Mouse (Mus musculus) neural tube, embryonic 13.5 days (tissue): ENCODE measurements at regions not wholly inside any gene's neighbourhood (a gene's known extent, or its start where the extent isn't known, plus 50 kb on each side); places are given as distances from the start of the nearest gene placed in this dataset.
"Not testable (repeated sequence)": the region's sequence is repeated elsewhere in the genome, so short reads cannot be mapped to it uniquely, and the experiment has no call there.

Source experiments
- ATAC-seq: fragments of 200-750 bp; cut with Nextera tagmentation; 2 replicates; pipeline ENCODE4 v1.8.0; 2017; ENCODE audit warnings: low read depth, mild to moderate bottlenecking, moderate TSS enrichment, moderate library complexity
- H3K27ac ChIP-seq: fragments of 300-500 bp; sonication (generic); replicated peaks from 2 replicates; pipeline ENCODE4 v1.5.1; 2015; ENCODE audit warnings: moderate library complexity, mild to moderate bottlenecking, inconsistent platforms
- H3K27me3 ChIP-seq: fragments of 300-500 bp; sonication (generic); 2 replicates; pipeline ENCODE4 v1.6.1; 2015; ENCODE audit warnings: mild to moderate bottlenecking, inconsistent platforms
- H3K36me3 ChIP-seq: fragments of 300-500 bp; sonication (generic); 2 replicates; pipeline ENCODE4 v1.6.1; 2015; ENCODE audit warnings: mild to moderate bottlenecking, inconsistent platforms
- H3K4me1 ChIP-seq: fragments of 300-500 bp; sonication (generic); replicated peaks from 2 replicates; pipeline ENCODE4 v1.6.1; 2015; ENCODE audit warnings: inconsistent platforms
- H3K4me2 ChIP-seq: fragments of 300-500 bp; sonication (generic); 2 replicates; pipeline ENCODE4 v1.6.1; 2015; ENCODE audit warnings: inconsistent platforms, mild to moderate bottlenecking, moderate library complexity
- H3K4me3 ChIP-seq: fragments of 300-500 bp; sonication (generic); 2 replicates; pipeline ENCODE4 v1.5.1; 2015; ENCODE audit warnings: mild to moderate bottlenecking, inconsistent platforms
- H3K9ac ChIP-seq: fragments of 300-500 bp; sonication (generic); 2 replicates; pipeline ENCODE4 v1.6.1; 2015; ENCODE audit warnings: moderate library complexity, mild to moderate bottlenecking, inconsistent platforms
- H3K9me3 ChIP-seq: fragments of 300-500 bp; sonication (generic); 2 replicates; pipeline ENCODE4 v1.6.1; 2016; ENCODE audit warnings: inconsistent platforms
- WGBS: fragments of 180-500 bp; shearing (Covaris S2); methylation state at CpG from one replicate; pipeline ENCODE4 v1.1.7; 2015; 5-methylcytosine and 5-hydroxymethylcytosine counted together

DNA sequence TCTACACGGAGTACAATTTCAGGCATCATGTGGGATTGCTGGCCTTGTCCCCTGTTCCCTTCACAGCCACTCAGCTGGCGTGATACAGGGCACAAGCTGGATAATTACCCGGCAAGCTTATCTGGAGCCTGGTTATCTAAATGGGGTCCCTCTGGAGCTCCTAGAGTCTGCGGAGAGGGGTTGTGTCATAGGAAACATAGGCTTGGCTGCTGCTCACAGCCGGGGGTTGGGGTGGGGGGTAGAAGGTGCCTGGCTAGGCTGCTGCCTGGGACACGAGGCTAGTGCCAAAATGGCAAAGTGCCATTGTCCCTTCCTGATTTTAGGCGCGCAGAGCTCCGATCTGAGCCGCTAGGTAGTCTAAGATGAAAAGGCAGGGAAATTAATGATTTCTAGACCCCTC is 88.6 kb downstream of the Phlda1 start:
- no peaks in the 10 kb centered on the region for H3K36me3 ChIP-seq
- H3K9ac ChIP-seq, result no peak overlapping the region
- H3K4me2 ChIP-seq, result no peak overlapping the region
- 67% methylated on average over 10 of the region's 10 CpGs for WGBS
- H3K27ac ChIP-seq, result no peak overlapping the region
- no peaks in the 10 kb centered on the region for H3K9me3 ChIP-seq
- ATAC-seq, result no peak
- peaks cover 13% of the 10 kb centered on the region for H3K4me1 ChIP-seq
- no peaks in the 10 kb centered on the region for H3K27me3 ChIP-seq
- no peak overlapping the region for H3K4me3 ChIP-seq

DNA sequence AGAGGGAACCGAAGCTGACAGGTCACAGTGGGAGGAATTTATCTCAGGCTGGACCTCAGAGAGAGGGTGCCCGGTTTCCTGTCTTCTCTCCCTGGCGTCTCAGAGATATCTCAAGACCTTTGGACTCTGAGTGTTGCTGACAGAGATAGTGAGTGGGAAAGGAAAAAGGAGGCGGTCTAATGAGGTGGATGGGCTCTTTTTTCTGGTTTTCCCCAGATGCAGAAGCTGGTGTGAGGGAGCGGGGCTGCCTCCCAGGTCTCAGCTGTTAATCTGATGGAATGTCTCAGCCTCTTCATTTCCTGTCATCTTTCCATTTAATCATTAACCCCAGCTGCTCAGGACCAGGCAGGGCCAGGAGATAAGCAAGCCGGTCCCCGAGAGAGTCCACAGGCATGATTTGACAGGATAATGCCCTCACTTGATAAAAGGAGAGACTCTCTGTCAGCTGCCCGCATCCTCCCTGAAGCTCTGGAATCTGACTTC is 89.5 kb downstream of the Phlda1 start:
- no peak overlapping the region for H3K9ac ChIP-seq
- WGBS, result 52% methylated on average over 8 of the region's 8 CpGs

DNA sequence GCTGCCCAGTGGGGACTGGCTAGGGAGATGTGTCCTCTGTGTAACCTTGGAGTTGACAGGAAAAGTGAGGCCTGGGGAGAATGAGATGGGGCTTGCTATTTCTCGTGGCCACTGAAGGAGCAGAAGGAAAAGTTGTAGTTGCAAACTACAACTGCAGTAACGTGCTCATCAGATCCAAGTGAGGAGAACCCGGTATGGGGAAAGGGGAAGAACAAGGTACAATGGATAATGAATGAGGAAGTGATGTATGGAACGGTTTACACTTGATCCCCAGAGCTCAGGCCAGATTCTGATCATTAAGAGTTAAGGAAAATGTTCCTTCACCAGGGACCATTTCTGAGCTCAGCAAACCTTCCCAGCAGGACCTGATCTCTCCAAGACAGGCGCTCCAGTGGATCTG is 92.6 kb downstream of the Phlda1 start:
- ATAC-seq, result no peak
- WGBS, result 91% methylated on average over 5 of the region's 5 CpGs
- Histone ChIP-seq H3K4me3 (no peak overlapping the region), H3K27me3 (no peaks in the 10 kb centered on the region), H3K27ac (no peak overlapping the region), H3K36me3 (no peaks in the 10 kb centered on the region), H3K9ac (no peak overlapping the region), H3K4me1 (peaks cover 30% of the 10 kb centered on the region), H3K4me2 (no peak overlapping the region), H3K9me3 (no peaks in the 10 kb centered on the region)

More for the DNA sequence above, 89.5 kb downstream of the Phlda1 start:
- Histone ChIP-seq H3K27ac (peak overlapping the region; percentile 4; the same call in 1 of the 2 replicates), H3K36me3 (no peaks in the 10 kb centered on the region), H3K4me2 (no peak overlapping the region), H3K4me1 (peaks cover 22% of the 10 kb centered on the region), H3K27me3 (no peaks in the 10 kb centered on the region), H3K4me3 (no peak overlapping the region), H3K9me3 (no peaks in the 10 kb centered on the region)
- ATAC-seq, result peak; percentile 62; the same call in 1 of the 2 replicates

DNA sequence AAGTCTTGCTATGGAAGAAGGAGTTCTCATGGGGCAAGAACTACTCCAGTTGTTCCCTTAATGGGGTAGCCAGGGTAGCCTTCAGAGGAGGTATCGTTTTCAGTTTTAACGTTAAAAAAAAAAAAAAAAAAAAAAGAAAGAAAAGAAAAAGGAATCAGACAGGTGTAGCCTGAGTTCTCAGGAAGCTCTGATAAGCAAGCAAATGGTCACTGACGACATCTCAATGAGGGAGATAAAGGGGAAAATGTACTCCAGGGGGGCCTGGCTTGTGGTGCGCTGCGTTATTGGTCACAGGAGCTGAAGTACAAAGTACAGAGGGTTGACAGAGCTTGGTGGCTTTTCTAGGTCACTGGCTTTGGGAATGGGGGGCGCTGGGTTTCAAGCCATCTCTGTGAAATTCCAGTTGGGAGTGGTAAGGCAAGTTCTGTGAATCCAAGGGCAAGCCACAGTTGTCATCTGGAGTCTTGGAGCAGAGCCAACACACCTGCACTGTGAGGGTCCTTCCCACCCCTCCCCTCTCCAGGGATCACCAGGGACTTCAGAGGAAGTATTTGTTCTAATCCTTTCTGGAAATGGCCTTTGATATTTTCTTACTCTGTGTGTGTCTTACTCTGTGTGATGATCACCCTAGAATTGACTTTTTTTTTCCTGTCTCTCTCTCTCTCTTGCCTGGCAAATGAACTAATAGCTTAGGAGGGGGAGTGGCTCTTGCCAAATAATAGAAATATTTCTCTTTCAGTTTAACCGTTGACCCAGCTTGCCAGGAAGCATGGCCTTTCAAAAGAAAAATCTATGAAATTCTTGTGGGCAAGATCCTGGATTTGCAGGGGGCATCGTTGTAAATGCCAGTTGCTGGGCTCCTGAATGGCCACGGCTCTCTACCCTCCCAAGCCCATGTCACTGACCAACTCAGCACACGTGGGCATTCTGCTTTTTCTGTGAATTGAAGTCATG is 93.5 kb downstream of the Phlda1 start:
- no peak overlapping the region for H3K4me2 ChIP-seq
- ATAC-seq, result no peak
- H3K36me3 ChIP-seq, result no peaks in the 10 kb centered on the region
- no peaks in the 10 kb centered on the region for H3K9me3 ChIP-seq
- no peak overlapping the region for H3K9ac ChIP-seq
- 70% methylated on average over 10 of the region's 10 CpGs for WGBS
- H3K27ac ChIP-seq, result peak overlapping the region; percentile 47; the same call in 1 of the 2 replicates
- no peak overlapping the region for H3K4me3 ChIP-seq
- no peaks in the 10 kb centered on the region for H3K27me3 ChIP-seq
- H3K4me1 ChIP-seq, result peaks cover 30% of the 10 kb centered on the region

DNA sequence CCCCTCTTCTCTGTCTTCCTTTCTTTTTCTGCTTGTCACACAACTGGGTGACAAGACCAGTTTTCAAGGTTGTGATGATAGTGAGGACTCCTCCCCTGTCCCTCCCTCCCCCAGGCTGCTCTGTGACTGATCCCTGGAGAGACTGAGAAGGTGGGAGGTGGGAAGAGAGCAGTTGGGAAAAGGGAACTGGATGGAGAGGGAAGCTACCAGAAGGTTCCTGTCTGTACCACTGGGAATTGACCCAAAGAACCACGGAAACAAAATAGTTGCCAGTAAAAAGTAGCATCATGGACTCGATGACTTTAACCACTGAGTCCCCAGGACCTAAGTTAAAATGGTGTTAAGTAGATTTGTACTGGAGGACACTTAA is 94.2 kb downstream of the Phlda1 start:
- H3K27ac ChIP-seq, result peak overlapping the region; percentile 47
- H3K36me3 ChIP-seq, result no peaks in the 10 kb centered on the region
- no peak overlapping the region for H3K9ac ChIP-seq
- 63% methylated on average over 2 of the region's 2 CpGs for WGBS
- no peaks in the 10 kb centered on the region for H3K27me3 ChIP-seq
- no peak overlapping the region for H3K4me3 ChIP-seq
- no peak overlapping the region for H3K4me2 ChIP-seq
- peaks cover 27% of the 10 kb centered on the region for H3K4me1 ChIP-seq
- no peak for ATAC-seq
- H3K9me3 ChIP-seq, result no peaks in the 10 kb centered on the region

DNA sequence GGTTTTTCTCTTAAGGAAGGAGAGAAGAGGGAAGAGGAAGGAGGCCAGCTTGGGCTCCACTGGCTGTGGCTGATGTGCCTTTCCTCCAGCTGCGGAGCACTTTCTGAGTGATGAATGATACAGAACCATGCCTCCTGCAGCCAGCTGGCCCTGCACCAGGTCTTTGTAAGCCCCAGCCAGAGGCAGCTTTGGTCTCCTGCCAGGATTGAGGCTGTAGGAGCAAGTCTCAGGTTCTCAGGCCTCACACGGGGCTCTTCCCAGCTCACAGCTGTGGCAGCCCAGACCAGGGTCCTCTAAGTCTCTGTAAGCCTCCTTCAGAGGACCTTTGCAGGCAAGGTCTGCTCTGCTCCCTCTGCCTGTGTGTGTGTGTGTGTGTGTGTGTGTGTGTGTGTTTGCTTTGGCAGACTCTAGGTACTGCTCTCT is 94.6 kb downstream of the Phlda1 start:
- Histone ChIP-seq H3K27ac (peak overlapping the region; percentile 47; the same call in 1 of the 2 replicates), H3K9ac (no peak overlapping the region)
- WGBS, result 9% methylated on average over 2 of the region's 2 CpGs

DNA sequence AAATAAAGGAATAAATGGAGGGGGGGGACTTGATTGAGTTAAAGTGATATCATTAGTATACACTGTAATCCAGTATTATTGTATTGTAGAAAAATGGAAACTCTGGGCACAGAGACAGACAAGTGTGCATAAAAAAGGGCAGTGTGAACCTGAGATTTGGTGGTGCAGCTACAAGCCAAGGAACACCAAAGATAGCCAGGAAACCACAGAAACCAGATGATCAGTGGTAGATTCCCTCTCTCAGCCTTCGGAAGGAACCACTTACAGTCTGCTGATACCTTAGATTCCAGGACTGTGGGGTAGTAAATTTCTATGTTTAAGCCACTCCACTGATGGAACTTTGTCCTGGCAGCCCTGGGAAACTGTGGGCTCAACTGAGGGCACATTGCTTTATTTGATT is 97.1 kb downstream of the Phlda1 start:
- no peaks in the 10 kb centered on the region for H3K36me3 ChIP-seq
- WGBS, result 92% methylated on average over 1 of the region's 1 CpGs
- no peaks in the 10 kb centered on the region for H3K9me3 ChIP-seq
- no peak overlapping the region for H3K4me3 ChIP-seq
- H3K9ac ChIP-seq, result no peak overlapping the region
- no peak for ATAC-seq
- H3K4me2 ChIP-seq, result no peak overlapping the region
- peaks cover 19% of the 10 kb centered on the region for H3K4me1 ChIP-seq
- H3K27me3 ChIP-seq, result no peaks in the 10 kb centered on the region
- H3K27ac ChIP-seq, result no peak overlapping the region

More for the DNA sequence above, 94.6 kb downstream of the Phlda1 start:
- Histone ChIP-seq H3K4me1 (peaks cover 23% of the 10 kb centered on the region), H3K27me3 (no peaks in the 10 kb centered on the region), H3K9me3 (no peaks in the 10 kb centered on the region), H3K4me3 (no peak overlapping the region), H3K4me2 (no peak overlapping the region), H3K36me3 (no peaks in the 10 kb centered on the region)
- ATAC-seq, result peak; percentile 81

DNA sequence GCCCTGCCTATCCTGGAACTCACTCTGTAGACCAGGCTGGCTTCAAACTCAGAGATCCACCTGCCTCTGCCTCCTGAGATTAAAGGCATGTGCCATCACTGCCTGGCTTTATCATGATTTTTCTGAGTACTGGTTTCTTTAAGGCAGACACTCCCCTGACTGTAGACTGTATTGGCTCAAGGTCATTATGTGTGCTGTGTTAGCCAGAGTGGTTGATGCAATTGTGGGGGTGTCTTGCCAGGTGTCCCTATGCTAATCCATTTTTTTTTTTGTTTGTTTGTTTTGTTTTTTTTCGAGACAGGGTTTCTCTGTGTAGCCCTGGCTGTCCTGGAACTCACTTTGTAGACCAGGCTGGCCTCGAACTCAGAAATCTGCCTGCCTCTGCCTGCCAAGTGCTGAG is 101.3 kb downstream of the Phlda1 start:
- not testable (repeated sequence) for H3K36me3 ChIP-seq, H3K4me2 ChIP-seq, ATAC-seq, H3K27ac ChIP-seq, H3K27me3 ChIP-seq, H3K4me1 ChIP-seq, H3K4me3 ChIP-seq, H3K9me3 ChIP-seq, H3K9ac ChIP-seq
- WGBS, result 93% methylated on average over 2 of the region's 2 CpGs

DNA sequence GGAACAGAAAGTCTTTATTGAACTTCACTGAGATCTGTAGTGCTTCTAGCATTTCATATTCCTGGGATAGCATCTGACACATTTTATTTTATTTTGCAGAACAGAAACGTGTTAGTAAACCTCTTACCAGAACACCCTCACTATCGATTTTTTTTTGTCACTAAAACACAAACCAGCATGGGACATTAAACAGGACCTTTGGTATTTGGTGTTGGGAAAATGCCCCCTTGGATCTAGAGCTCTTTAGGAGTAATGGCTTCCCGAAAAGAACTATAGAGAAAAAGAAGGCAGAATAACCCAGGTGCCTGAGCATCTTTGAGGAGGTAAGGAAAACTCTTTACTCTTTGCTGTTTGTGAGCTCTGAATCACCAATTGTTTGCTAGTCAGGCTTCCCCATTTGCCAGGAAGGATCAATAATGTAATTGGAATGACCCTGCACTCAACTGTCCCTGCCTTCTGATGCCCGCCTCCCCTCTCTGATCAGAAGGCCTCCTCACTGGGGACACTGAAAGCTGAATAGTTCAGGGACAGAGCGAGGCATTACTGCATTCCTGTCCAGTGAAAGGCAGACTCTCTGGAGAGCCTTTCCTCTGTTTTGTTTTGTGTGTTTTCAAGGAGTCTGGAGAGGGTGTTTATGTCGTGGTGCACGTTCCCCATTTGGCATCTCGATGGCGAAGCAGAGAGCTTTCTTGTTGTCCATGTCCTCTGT is 102.5 kb downstream of the Phlda1 start:
- no peaks in the 10 kb centered on the region for H3K27me3 ChIP-seq
- H3K4me3 ChIP-seq, result no peak overlapping the region
- H3K9ac ChIP-seq, result no peak overlapping the region
- H3K36me3 ChIP-seq, result no peaks in the 10 kb centered on the region
- no peak for ATAC-seq
- 73% methylated on average over 9 of the region's 9 CpGs for WGBS
- H3K4me1 ChIP-seq, result no peaks in the 10 kb centered on the region
- no peak overlapping the region for H3K27ac ChIP-seq
- no peaks in the 10 kb centered on the region for H3K9me3 ChIP-seq
- H3K4me2 ChIP-seq, result no peak overlapping the region

DNA sequence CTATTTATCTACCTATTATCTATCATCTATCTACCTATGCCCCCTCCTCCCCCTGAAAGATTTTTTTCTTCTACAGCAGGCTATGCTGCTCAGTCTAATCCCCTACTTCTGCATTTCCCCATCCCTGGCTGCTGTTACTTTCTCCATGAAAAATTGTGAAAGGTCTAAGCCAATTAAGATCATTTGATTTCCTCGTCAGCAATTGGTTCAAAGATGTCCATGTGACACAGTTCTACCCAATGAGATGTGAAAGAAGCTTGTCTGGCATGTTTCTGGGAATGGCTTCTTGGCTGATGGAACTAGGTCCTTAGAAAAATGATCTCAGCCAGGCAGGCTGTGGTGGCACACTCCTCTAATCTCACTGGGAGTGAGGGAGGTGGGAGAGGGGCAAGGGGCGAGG is 103.8 kb downstream of the Phlda1 start:
- no peak overlapping the region for H3K4me2 ChIP-seq
- no peaks in the 10 kb centered on the region for H3K4me1 ChIP-seq
- H3K27me3 ChIP-seq, result no peaks in the 10 kb centered on the region
- no peaks in the 10 kb centered on the region for H3K36me3 ChIP-seq
- no peak overlapping the region for H3K9ac ChIP-seq
- 90% methylated on average over 2 of the region's 2 CpGs for WGBS
- H3K27ac ChIP-seq, result no peak overlapping the region
- H3K4me3 ChIP-seq, result no peak overlapping the region
- ATAC-seq, result no peak
- H3K9me3 ChIP-seq, result no peaks in the 10 kb centered on the region

DNA sequence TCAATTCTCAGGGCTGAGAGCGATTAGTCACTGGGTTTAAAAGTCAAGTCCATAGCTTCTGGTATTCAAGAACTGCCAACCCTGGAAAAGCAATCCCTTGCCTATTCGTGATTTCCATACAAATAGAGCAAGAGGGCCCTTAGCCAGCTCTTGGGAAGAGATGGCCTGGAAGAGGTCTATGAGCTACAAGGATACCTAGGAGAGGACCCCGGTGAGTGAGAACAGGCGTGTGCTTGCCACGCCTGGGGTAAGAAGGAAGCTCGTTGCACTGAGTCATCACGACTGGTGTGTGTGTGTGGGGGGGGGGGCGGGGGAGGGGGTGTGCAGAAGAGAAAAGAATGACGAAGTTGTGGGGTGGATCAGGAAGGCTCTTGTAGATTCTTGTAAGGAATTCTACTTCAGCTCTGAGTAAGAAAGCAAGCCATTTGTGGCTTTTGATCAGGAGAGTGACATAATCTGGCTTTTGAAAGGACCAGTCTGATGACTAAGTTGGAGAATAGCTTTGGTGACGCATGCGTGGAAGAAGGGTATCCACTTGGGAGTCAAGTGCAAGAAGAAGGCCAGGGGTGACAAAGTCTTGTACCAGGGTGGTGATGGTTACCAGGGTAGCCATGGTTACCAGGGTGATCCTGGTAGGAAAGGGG is 113.7 kb downstream of the Phlda1 start:
- H3K4me3 ChIP-seq, result no peak overlapping the region
- H3K9ac ChIP-seq, result no peak overlapping the region
- peaks cover 3% of the 10 kb centered on the region; the same call in 1 of the 2 replicates for H3K4me1 ChIP-seq
- H3K4me2 ChIP-seq, result no peak overlapping the region
- WGBS, result 84% methylated on average over 11 of the region's 11 CpGs
- no peaks in the 10 kb centered on the region for H3K9me3 ChIP-seq
- no peaks in the 10 kb centered on the region for H3K27me3 ChIP-seq
- no peak overlapping the region for H3K27ac ChIP-seq
- ATAC-seq, result no peak
- H3K36me3 ChIP-seq, result no peaks in the 10 kb centered on the region
